Mouse (Mus musculus) layer of hippocampus, postnatal 10 days (tissue): Measurements from ENCODE around the gene Klhl36. TPM values are rescaled to one million over a fixed set of nuclear protein-coding genes. Genes with fewer than 3 reads are reported as not detected.

Experiments used
- DNase-seq, 2 experiments: peaks; one replicate each; pipeline ENCODE4 v3.0.0; 2021; ENCODE audit warnings: low spot score in 2 of 2
- total RNA-seq, 2 experiments: library from RNA; stranded (reverse); gene quantifications; 2 replicates each; pipeline ENCODE4 v1.2.3; 2021

Gene Klhl36
- total RNA-seq, 2 experiments from 2014 or later, result 7.4 to 9.3 TPM

DNA sequence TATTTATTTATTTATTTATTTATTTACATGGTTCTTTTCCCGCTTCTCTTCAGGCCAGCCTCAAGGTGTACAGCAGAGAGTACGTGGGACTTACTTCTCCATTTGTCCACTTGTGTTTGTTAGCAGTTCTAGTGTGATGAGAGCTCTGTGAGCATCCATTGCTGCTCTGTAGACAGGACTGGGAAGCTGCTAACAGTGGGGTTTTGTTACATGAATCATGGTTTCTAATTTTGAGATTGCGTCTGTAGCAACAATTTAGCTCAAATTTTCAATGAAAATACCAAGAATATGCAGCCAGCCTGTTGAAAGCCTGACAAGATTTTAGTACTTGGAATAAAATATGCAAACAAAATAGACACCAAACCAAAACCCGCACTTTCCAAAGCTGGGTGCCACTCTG, 63.4 kb downstream of the Klhl36 start:
- no peak for DNase-seq

- DNase-seq, result no peak
Observed at GRCm38 (mm10) chr8:119926474-119926873, 64.4 kb downstream of the Klhl36 start.

Other genes with a start within 250 kb of the Klhl36 start
- gene Adad2, start 249.5 kb upstream of the Klhl36 start, total RNA-seq, result under 1 TPM in 1 of 2 experiments, not detected in 1; 0.25 TPM
- gene Kcng4, start 226.6 kb upstream of the Klhl36 start, total RNA-seq, result 1 to 10 TPM in 1 of 2 experiments, under 1 TPM in 1; 0.91 to 1.1 TPM
- gene Wfdc1, start 195.9 kb upstream of the Klhl36 start, total RNA-seq, result 1 to 10 TPM; 5.1 to 5.2 TPM
- 1 to 10 TPM; 1.8 to 2.0 TPM for gene Atp2c2, start 162.3 kb upstream of the Klhl36 start, total RNA-seq
- 10 to 100 TPM; 16.3 to 18.3 TPM for gene Tldc1, start 83.8 kb upstream of the Klhl36 start, total RNA-seq
- 100 to 1,000 TPM; 129 to 134 TPM for gene Cotl1, start 21.7 kb upstream of the Klhl36 start, total RNA-seq
- 100 to 1,000 TPM in 1 of 2 experiments, 10 to 100 TPM in 1; 94.9 to 104 TPM for gene Usp10, start 48.1 kb downstream of the Klhl36 start, total RNA-seq
- not detected for gene Gm20388, start 48.6 kb downstream of the Klhl36 start, total RNA-seq
- 1 to 10 TPM; 2.2 to 2.9 TPM for gene Crispld2, start 130.2 kb downstream of the Klhl36 start, total RNA-seq
- 10 to 100 TPM; 37.7 to 40.4 TPM for gene Zdhhc7, start 239.2 kb downstream of the Klhl36 start, total RNA-seq